Mouse (Mus musculus): ENCODE results near the gene Lonp1. TPM values are rescaled to one million over a fixed set of nuclear protein-coding genes. Genes with fewer than 3 reads are reported as not detected.

The Lonp1 gene
- total RNA-seq, 2 experiments from 2014 or later = 9.1 to 19.5 TPM

DNA sequence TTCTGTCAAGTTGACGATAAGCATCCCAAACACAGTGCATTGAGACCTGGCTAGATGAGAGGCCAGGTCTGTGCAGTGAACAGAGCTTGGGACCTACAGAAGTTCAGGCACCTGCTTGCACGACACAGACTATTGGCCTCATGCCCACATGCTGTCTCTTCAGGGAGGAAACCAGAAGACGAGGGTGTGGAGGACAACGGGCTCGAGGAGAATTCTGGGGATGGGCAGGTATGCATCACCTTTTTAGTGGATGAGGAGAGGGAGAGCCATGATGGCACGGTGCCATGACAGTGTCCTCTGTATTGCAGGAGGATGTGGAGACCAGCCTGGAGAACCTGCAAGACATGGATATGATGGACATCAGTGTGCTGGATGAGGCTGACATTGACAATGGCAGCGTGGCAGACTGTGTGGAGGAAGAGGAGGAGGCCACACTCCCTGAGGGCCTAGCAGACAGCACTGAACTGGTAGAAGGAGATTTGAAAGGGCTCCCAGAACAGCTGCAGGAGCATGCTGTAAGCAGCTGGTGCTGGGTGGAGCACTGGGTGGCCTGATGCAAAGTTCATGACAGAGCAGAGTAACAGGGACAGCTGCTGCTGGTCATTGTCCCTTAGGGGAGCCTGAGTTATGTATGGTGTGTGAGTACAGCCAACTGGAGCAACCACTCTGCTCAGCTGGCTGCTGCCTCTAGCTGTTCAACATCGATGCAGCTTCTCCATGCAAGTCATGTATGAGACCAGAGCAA, 33.0 kb downstream of the Lonp1 start:
- no peak for ATAC-seq (ENCODE audit: poor library complexity, severe bottlenecking)

DNA sequence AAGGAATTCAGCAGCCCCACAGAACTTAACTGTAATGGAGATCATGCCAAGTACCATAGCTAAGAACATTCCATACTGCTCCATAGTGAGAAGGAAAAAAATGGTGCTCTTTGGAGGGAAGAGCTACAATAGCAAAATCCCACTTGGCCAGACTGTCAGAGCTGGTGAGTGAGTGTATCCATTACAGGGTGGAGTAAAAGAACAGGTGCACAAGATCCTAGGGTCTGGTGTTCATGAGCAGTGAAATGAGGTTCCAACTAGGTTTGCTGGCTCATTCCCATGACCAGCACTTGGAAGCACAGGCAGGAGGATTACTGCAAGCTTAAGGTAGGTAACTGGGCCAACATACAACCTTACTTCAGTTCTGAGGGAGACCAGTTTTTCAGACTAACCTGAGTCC, 34.1 kb downstream of the Lonp1 start:
- ATAC-seq (ENCODE audit: poor library complexity, severe bottlenecking) = no peak

DNA sequence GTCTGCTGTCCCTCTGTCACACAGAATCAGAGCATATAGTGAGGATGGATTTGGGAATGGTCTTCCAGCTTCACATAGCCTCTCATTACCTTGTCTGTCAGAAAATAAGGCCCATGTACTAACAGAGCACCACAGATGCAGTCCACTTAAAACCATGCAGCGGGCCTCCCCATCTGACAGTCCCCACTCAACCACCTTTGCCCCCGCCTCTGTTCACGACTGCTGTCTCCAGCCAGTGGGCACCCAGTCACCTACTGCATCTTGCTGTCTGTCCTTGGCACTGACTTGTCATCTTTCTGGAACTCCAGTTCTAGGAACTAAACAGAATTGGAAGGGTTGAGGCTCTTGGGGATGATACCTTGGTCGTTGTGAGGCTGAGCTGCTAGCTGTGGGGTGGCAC, 37.8 kb downstream of the Lonp1 start:
- ATAC-seq (ENCODE audit: poor library complexity, severe bottlenecking) = no peak

- no peak for ATAC-seq (ENCODE audit: poor library complexity, severe bottlenecking)
Observed at GRCm38 (mm10) chr17:56587773-56588172, 38.9 kb downstream of the Lonp1 start.

DNA sequence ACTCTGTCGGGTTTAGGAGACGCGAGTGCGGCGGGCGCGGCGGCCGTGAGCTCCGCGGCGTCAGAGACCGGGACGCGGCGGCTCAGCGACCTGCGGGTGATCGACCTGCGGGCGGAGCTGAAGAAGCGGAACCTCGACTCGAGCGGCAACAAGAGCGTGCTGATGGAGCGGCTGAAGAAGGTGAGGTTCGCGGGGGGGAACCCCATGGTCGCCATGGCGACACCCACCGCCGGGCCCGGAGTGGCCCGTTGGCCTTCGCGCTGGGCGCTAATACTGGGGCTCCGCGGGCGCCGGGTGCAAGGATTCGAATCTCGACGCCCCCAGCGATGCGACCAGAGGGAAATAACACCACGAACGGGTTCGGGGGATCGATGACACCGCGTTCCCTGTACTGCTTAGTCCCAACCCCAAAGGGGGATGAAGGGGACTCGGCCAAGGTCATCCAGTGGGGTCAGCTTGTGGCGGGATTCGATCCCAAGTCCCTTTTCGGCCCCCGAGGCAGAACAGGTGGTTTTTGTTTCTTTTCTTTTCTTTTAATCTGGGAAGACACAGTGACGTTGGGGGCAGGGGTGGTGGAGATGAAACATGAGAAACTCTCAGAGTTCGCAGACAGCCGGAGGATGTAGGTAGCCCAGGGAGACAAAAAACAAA, 41.4 kb downstream of the Lonp1 start:
- peak; percentile 44 for ATAC-seq (ENCODE audit: poor library complexity, severe bottlenecking)

GRCm38 (mm10) chr17:56584257-56585130, 42.2 kb downstream of the Lonp1 start, which contains the start of the genes Safb2 and Safb:
Gene Safb2, minus strand, starts transcription at chr17:56584585.
Gene Safb, plus strand, starts transcription at chr17:56584825.
- peak; percentile 74 for ATAC-seq (ENCODE audit: poor library complexity, severe bottlenecking)

DNA sequence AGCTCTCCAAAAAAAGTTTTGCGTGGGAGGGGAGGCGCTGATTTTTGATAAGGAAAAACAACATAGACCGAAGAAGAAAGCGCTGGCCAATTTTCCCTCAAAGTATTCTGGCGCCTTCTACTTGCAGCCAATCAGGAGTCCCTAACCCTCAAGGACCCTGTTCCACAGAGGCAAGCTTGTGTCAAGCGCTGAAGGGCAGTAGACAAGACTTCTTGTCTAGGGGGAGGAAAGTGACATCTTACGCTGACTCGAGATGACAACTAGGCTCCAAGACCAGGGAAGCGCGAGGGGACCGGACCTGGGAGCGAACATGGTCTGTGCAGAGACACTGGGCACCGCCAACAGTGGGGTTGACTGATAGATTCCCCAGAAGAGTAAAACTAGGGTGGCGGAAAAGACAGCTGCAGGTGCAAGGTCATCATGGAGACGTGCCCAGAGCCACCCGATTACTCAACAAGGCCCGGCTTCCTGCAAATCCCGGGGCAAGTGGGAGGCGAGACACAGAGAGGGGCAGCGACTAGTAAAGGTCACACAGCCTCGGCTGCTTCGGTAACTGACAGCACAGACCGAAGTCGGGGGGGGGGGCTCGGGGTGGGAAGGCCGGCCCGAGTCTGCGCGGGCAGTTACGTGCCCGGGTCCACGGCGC, 43.0 kb downstream of the Lonp1 start:
- ATAC-seq (ENCODE audit: poor library complexity, severe bottlenecking) = peak; percentile 3; the same call in 1 of the 2 replicates

GRCm38 (mm10) chr17:56583071-56583470, 43.6 kb downstream of the Lonp1 start:
- ATAC-seq (ENCODE audit: poor library complexity, severe bottlenecking) = peak; percentile 16; the same call in 1 of the 2 replicates

DNA sequence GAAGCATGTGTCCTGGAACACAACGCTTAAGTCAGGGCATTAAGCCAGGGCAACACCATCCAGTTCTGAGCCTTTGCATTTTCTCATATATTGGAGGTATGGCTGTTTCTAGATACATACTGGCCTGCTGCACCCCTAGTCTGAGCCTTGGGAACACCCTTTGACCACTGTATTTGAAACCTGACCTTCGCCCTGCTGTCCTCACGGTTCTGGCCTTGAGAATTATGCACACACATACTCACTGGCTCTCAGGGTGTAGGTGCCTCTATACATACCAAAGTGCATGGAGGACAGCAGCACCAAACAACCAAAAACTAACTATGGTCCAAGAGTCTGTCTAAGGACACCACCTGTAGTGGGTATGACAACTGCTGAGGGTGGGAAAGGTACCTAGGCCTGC, 53.7 kb downstream of the Lonp1 start:
- ATAC-seq (ENCODE audit: poor library complexity, severe bottlenecking) = no peak

GRCm38 (mm10) chr17:56572154-56572553, 54.5 kb downstream of the Lonp1 start:
- no peak for ATAC-seq (ENCODE audit: poor library complexity, severe bottlenecking)

DNA sequence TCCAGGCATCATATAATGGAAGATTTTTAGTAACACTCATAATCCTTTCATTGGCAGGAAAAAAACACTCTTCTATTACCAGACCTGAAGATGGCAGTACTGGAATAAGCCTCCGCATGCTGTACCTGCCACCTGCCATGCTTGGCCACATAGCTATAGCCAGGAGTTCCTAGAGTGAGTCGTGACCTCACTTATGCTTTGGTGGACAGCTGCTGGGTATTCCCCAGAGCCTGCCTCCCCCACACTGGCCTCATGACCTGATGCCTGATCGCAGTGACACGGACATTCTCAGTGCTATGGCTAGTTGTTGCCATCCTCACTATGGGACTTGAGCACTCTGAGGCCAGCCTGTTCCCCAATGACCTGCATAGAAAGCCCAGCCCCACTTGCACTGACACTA, 56.4 kb downstream of the Lonp1 start:
- ATAC-seq (ENCODE audit: poor library complexity, severe bottlenecking) = no peak

DNA sequence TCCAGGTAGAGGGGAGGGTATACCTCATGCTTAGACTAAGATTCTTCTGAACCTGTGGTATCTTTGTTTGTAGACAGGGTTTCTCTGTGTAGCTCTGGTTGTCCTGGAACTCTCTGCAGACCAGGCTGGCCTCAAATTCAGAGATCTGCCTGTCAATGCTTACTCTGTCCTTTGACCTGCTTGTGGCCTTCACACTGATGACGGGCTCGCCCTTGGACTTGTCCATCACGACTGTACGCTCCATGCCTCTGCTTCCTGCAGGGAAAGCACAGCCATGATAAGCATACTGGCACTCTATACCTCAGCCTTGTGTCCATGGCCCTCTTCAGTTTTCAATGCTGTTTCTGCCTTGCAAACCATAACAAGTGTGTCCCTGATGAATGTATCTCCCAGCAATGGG, 59.3 kb downstream of the Lonp1 start:
- ATAC-seq (ENCODE audit: poor library complexity, severe bottlenecking) = no peak

- ATAC-seq (ENCODE audit: poor library complexity, severe bottlenecking) = no peak
Observed at GRCm38 (mm10) chr17:56566918-56567317, 59.8 kb downstream of the Lonp1 start.

DNA sequence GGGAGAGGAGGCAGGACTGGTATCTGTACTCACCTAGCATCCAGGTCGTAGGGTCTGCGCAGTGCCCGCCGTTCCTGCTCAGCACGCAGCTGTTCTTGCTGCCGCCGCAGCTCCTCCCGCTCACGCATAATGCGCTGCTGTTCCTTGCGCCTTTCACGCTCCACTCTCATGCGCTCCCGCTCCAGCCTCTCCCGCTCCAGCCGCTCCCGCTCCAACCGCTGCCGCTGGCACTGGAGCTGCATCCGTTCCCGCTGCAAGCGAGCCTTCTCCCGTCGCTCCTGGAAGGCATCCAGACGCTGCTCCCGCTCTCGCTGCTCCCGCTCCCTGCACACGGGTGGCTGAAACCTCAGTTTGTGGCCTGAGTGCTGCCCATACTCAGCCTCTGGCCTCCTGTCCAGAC, 60.4 kb downstream of the Lonp1 start:
- no peak for ATAC-seq (ENCODE audit: poor library complexity, severe bottlenecking)

Other genes starting within 250 kb of the Lonp1 start
- gene Ptprs, start 150.4 kb downstream of the Lonp1 start, total RNA-seq (2015) = 18.1 and 18.6 TPM in 2 replicates
- gene Ptprs, start 150.4 kb downstream of the Lonp1 start, total RNA-seq (2017) = 17.3 and 52.6 TPM in 2 replicates
- not detected in 2 replicates for gene Znrf4, start 114.5 kb downstream of the Lonp1 start, total RNA-seq (2015)
- not detected in 2 replicates for gene Znrf4, start 114.5 kb downstream of the Lonp1 start, total RNA-seq (2017)
- 0.71 and 1.2 TPM in 2 replicates for gene Gm20219, start 72.5 kb downstream of the Lonp1 start, total RNA-seq (2015)
- 0.44 and 0.49 TPM in 2 replicates for gene Gm20219, start 72.5 kb downstream of the Lonp1 start, total RNA-seq (2017)
- 54.5 and 68.8 TPM in 2 replicates for gene Safb2, start 42.3 kb downstream of the Lonp1 start, total RNA-seq (2015)
- gene Safb2, start 42.3 kb downstream of the Lonp1 start, total RNA-seq (2017) = 78.1 and 92.6 TPM in 2 replicates
- 53.5 and 59.6 TPM in 2 replicates for gene Safb, start 42.1 kb downstream of the Lonp1 start, total RNA-seq (2015)
- gene Safb, start 42.1 kb downstream of the Lonp1 start, total RNA-seq (2017) = 65.8 and 76.1 TPM in 2 replicates
- 43.6 and 52.6 TPM in 2 replicates for gene 2410015M20Rik, start 17.1 kb downstream of the Lonp1 start, total RNA-seq (2015)
- gene 2410015M20Rik, start 17.1 kb downstream of the Lonp1 start, total RNA-seq (2017) = 48.3 and 64.2 TPM in 2 replicates
- gene Rpl36, start 13.5 kb downstream of the Lonp1 start, total RNA-seq (2015) = 757 and 782 TPM in 2 replicates
- gene Rpl36, start 13.5 kb downstream of the Lonp1 start, total RNA-seq (2017) = 1,133 and 1,354 TPM in 2 replicates
- 0.18 TPM in 1 of 2 replicates, not detected in the other for gene Catsperd, start 1.3 kb upstream of the Lonp1 start, total RNA-seq (2015)
- gene Catsperd, start 1.3 kb upstream of the Lonp1 start, total RNA-seq (2017) = not detected in 2 replicates
- gene Ranbp3, start 46.4 kb upstream of the Lonp1 start, total RNA-seq (2015) = 20.2 and 25.0 TPM in 2 replicates
- gene Ranbp3, start 46.4 kb upstream of the Lonp1 start, total RNA-seq (2017) = 52.9 and 60.9 TPM in 2 replicates
- gene Ndufa11, start 90.9 kb upstream of the Lonp1 start, total RNA-seq (2015) = 108 and 113 TPM in 2 replicates
- gene Ndufa11, start 90.9 kb upstream of the Lonp1 start, total RNA-seq (2017) = 77.8 and 92.8 TPM in 2 replicates
- 3.6 and 4.1 TPM in 2 replicates for gene Vmac, start 91.1 kb upstream of the Lonp1 start, total RNA-seq (2015)
- gene Vmac, start 91.1 kb upstream of the Lonp1 start, total RNA-seq (2017) = 2.7 and 2.8 TPM in 2 replicates
- gene Nrtn, start 130.6 kb upstream of the Lonp1 start, total RNA-seq (2015) = not detected in 2 replicates
- not detected in 2 replicates for gene Nrtn, start 130.6 kb upstream of the Lonp1 start, total RNA-seq (2017)
- gene Dus3l, start 137.9 kb upstream of the Lonp1 start, total RNA-seq (2015) = 8.4 and 8.7 TPM in 2 replicates
- 10.5 and 14.6 TPM in 2 replicates for gene Dus3l, start 137.9 kb upstream of the Lonp1 start, total RNA-seq (2017)
- 0.32 and 0.85 TPM in 2 replicates for gene Prr22, start 143.4 kb upstream of the Lonp1 start, total RNA-seq (2015)
- gene Prr22, start 143.4 kb upstream of the Lonp1 start, total RNA-seq (2017) = not detected in 2 replicates
- 5.0 and 5.2 TPM in 2 replicates for gene Rfx2, start 204.1 kb upstream of the Lonp1 start, total RNA-seq (2015)
- 1.7 and 2.8 TPM in 2 replicates for gene Rfx2, start 204.1 kb upstream of the Lonp1 start, total RNA-seq (2017)
- not detected in 2 replicates for gene Acsbg2, start 247.6 kb upstream of the Lonp1 start, total RNA-seq (2015)
- gene Acsbg2, start 247.6 kb upstream of the Lonp1 start, total RNA-seq (2017) = not detected in 2 replicates
- 0.32 and 0.40 TPM in 2 replicates for gene 1700061G19Rik, start 248.6 kb upstream of the Lonp1 start, total RNA-seq (2015)
- 0.07 and 0.53 TPM in 2 replicates for gene 1700061G19Rik, start 248.6 kb upstream of the Lonp1 start, total RNA-seq (2017)

All from megakaryocyte, adult 5-6 weeks (primary cell).